Mouse (Mus musculus) liver, postnatal 0 days (tissue): Measurements from ENCODE around the gene Slc38a3. TPM values are rescaled to one million over a fixed set of nuclear protein-coding genes. Genes with fewer than 3 reads are reported as not detected.
A peak's percentile ranks its signal among the peaks of the same experiment; 100 is the strongest.

ENCODE experiments used
- ATAC-seq: fragments of 200-750 bp; cut with Nextera tagmentation; 2 replicates; pipeline ENCODE4 v1.8.0; 2017; ENCODE audit warnings: mild to moderate bottlenecking, moderate library complexity
- DNase-seq: peaks from one replicate; pipeline ENCODE4 v3.0.0-alpha.2; 2016
- H3K27ac ChIP-seq: fragments of 300-500 bp; sonication (generic); 2 replicates; pipeline ENCODE4 v1.5.1; 2014; ENCODE audit warnings: antibody characterized with exemption, moderate library complexity, mild to moderate bottlenecking, low read depth
- H3K27me3 ChIP-seq: fragments of 300-500 bp; sonication (generic); 2 replicates; pipeline ENCODE4 v1.6.1; 2014; ENCODE audit warnings: low read length, control low read depth, mixed read lengths; ENCODE audit not compliant: insufficient read depth
- H3K36me3 ChIP-seq: fragments of 300-500 bp; sonication (generic); replicated peaks from 2 replicates; pipeline ENCODE4 v1.6.1; 2014; ENCODE audit warnings: mild to moderate bottlenecking, control low read depth, low read length, moderate library complexity, mixed read lengths; ENCODE audit not compliant: insufficient read depth
- H3K4me1 ChIP-seq: fragments of 300-500 bp; sonication (generic); 2 replicates; pipeline ENCODE4 v1.6.1; 2014; ENCODE audit warnings: antibody characterized with exemption, mild to moderate bottlenecking, control low read depth; ENCODE audit not compliant: insufficient read depth
- H3K4me2 ChIP-seq: fragments of 300-500 bp; sonication (generic); 2 replicates; pipeline ENCODE4 v1.6.1; 2014; ENCODE audit warnings: low read depth, mild to moderate bottlenecking, low read length, moderate library complexity, mixed read lengths
- H3K4me3 ChIP-seq: fragments of 300-500 bp; sonication (generic); 2 replicates; pipeline ENCODE4 v1.5.1; 2014; ENCODE audit warnings: low read depth, low read length
- H3K9ac ChIP-seq: fragments of 300-500 bp; sonication (generic); replicated peaks from 2 replicates; pipeline ENCODE4 v1.6.1; 2014; ENCODE audit warnings: mild to moderate bottlenecking, moderate library complexity
- H3K9me3 ChIP-seq: fragments of 300-500 bp; sonication (generic); 2 replicates; pipeline ENCODE4 v1.6.1; 2016; ENCODE audit warnings: mild to moderate bottlenecking, control low read depth, low read length, mixed read lengths
- CTCF ChIP-seq: sonication (generic); IDR thresholded peaks from 2 replicates; pipeline ENCODE4 v1.5.1; 2016; ENCODE audit warnings: antibody characterized with exemption, low read depth
- EP300 ChIP-seq: IDR thresholded peaks from 2 replicates; pipeline ENCODE4 v1.6.1; 2016; ENCODE audit warnings: antibody characterized with exemption, low read depth, mild to moderate bottlenecking
- WGBS: fragments of 180-500 bp; shearing (Covaris S2); extraction: QIAGEN DNeasy Blood & Tissue Kit; methylation state at CpG from one replicate; pipeline ENCODE4 v1.1.7; 2014; ENCODE audit not compliant: insufficient replicate concordance; 5-methylcytosine and 5-hydroxymethylcytosine counted together
- polyA plus RNA-seq: library from polyadenylated mRNA; unstranded; fragments of >200 nt; fragmentation: Nextera tagmentation; extraction: Ambion mirVana; gene quantifications from 2 replicates; pipeline ENCODE4 v1.2.1, GENCODE M21; 2015

Gene Slc38a3
- polyA plus RNA-seq, 1 experiment from 2014 or later: 147 TPM

- peaks cover 44% of the 10 kb centered on the region for H3K27me3 ChIP-seq
- no peak for ATAC-seq
These were observed 929 bp upstream of the Slc38a3 start for GRCm38 (mm10) chr9:107670259-107670658.

DNA sequence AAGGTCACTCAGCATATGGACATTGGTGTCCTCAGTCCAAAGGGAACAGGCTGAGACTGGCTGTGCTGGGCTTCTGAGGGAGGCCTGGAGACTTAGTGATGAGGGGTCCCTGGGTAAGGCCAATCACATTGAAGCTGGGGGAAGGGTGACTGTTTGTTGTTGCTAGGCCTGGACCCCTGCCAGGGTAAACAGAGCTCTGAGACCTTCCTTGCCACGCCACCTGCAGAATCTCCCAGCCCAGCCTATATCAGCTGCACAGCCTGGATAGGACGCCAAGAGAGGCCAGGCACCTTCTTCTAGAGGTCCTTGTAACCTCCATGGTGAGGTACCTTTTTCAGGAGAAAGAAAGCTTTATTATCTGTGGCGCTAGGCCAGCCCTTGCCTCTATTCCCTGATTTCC is 414 bp downstream of the Slc38a3 start:
- Histone ChIP-seq H3K4me2 (peak overlapping the region; percentile 66), H3K4me3 (no peak overlapping the region), H3K36me3 (no peaks in the 10 kb centered on the region), H3K27ac (peak overlapping the region; percentile 93), H3K4me1 (0 out of 2 replicates have a peak, but pooled peaks cover 4% of the 10 kb centered on the region), H3K9me3 (no peaks in the 10 kb centered on the region), H3K9ac (peak overlapping the region; percentile 82), H3K27me3 (peaks cover 38% of the 10 kb centered on the region)
- WGBS: 56% methylated on average over 3 of the region's 3 CpGs
- TF ChIP-seq CTCF (no peak), EP300 (no peak)
- ATAC-seq (peak; percentile 39), DNase-seq (peak; percentile 71)

More at GRCm38 (mm10) chr9:107670259-107670658, 929 bp upstream of the Slc38a3 start:
- Histone ChIP-seq H3K36me3 (no peaks in the 10 kb centered on the region), H3K27ac (no peak overlapping the region), H3K4me3 (no peak overlapping the region), H3K9me3 (no peaks in the 10 kb centered on the region), H3K4me1 (peaks cover 6% of the 10 kb centered on the region; the same call in 1 of the 2 replicates), H3K9ac (no peak overlapping the region), H3K4me2 (no peak overlapping the region)
- no peak for DNase-seq
- 73% methylated on average over 5 of the region's 5 CpGs for WGBS
- TF ChIP-seq EP300 (no peak), CTCF (no peak)

- WGBS: 42% methylated on average over 8 of the region's 8 CpGs
- H3K4me1 ChIP-seq: peaks cover 4% of the 10 kb centered on the region; the same call in 1 of the 2 replicates
- ATAC-seq (no peak; the same call in 1 of the 2 replicates), DNase-seq (no peak)
- H3K4me3 ChIP-seq: peak overlapping the region; percentile 60
- H3K27me3 ChIP-seq: peaks cover 38% of the 10 kb centered on the region
- H3K36me3 ChIP-seq: no peaks in the 10 kb centered on the region
- no peak for TF ChIP-seq CTCF
- TF ChIP-seq EP300: no peak
- H3K9ac ChIP-seq: peak overlapping the region; percentile 82
- peak overlapping the region; percentile 93 for H3K27ac ChIP-seq
- H3K4me2 ChIP-seq: peak overlapping the region; percentile 66
- H3K9me3 ChIP-seq: no peaks in the 10 kb centered on the region
These were observed 1.3 kb downstream of the Slc38a3 start for GRCm38 (mm10) chr9:107668011-107668410.

- ATAC-seq (peak; percentile 83), DNase-seq (peak; percentile 82)
- peaks cover 38% of the 10 kb centered on the region for H3K27me3 ChIP-seq
- WGBS: under 1% methylated on average over 23 of the region's 24 CpGs
- peaks cover 7% of the 10 kb centered on the region for H3K4me1 ChIP-seq
- no peaks in the 10 kb centered on the region for H3K36me3 ChIP-seq
- peak overlapping the region; percentile 93 for H3K27ac ChIP-seq
- H3K4me2 ChIP-seq: peak overlapping the region; percentile 66
- TF ChIP-seq EP300: 0 out of 2 replicates have a peak, but pooled peaks have one; percentile 19
- TF ChIP-seq CTCF: no peak
- peak overlapping the region; percentile 82 for H3K9ac ChIP-seq
- no peaks in the 10 kb centered on the region for H3K9me3 ChIP-seq
- H3K4me3 ChIP-seq: peak overlapping the region; percentile 60
These were observed 2.1 kb downstream of the Slc38a3 start for GRCm38 (mm10) chr9:107667219-107667618.

DNA sequence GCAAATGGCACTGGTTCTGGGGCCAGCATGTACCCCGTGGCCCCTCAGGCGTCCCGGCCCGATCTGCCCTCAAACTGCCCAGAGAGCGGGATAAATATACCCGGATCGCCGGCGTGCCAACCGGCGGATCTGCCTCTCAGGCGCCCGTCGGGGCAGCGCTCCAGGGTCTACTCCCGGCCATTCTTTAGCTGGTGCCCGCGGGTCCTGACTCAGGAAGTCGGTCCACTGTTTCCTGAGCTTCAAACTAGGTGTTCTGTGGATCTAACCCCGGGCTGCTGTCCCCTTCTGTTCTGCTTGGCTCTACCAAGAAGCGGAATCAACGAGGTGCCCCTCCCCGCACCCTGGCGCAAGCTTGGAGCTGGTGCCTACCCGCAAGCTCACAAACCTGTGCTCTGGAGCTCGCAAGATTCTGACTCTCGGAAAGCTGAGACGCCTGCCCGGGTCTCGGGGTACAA is 2.6 kb downstream of the Slc38a3 start:
- ATAC-seq (peak; percentile 1; the same call in 1 of the 2 replicates), DNase-seq (no peak)
- Histone ChIP-seq H3K9me3 (no peaks in the 10 kb centered on the region), H3K27ac (peak overlapping the region; percentile 93), H3K9ac (peak overlapping the region; percentile 82), H3K4me2 (peak overlapping the region; percentile 66), H3K4me1 (peaks cover 7% of the 10 kb centered on the region), H3K36me3 (no peaks in the 10 kb centered on the region), H3K4me3 (peak overlapping the region; percentile 60), H3K27me3 (peaks cover 38% of the 10 kb centered on the region)
- TF ChIP-seq CTCF: no peak
- TF ChIP-seq EP300: no peak
- WGBS: 2% methylated on average over 30 of the region's 30 CpGs

GRCm38 (mm10) chr9:107665308-107665707 is 4.0 kb downstream of the Slc38a3 start:
- no peak for ATAC-seq
- Histone ChIP-seq H3K36me3 (no peaks in the 10 kb centered on the region), H3K27ac (0 out of 2 replicates have a peak overlapping the region, but pooled peaks have one; percentile 93), H3K9ac (peak overlapping the region; percentile 82), H3K4me2 (peak overlapping the region; percentile 66), H3K4me1 (peaks cover 7% of the 10 kb centered on the region), H3K4me3 (peak overlapping the region; percentile 60), H3K9me3 (no peaks in the 10 kb centered on the region), H3K27me3 (peaks cover 38% of the 10 kb centered on the region)
- WGBS: 56% methylated on average over 7 of the region's 7 CpGs
- DNase-seq: no peak
- TF ChIP-seq EP300: no peak
- TF ChIP-seq CTCF: no peak
